Mouse (Mus musculus): Measurements from ENCODE around the gene Tbx6. TPM values are rescaled to one million over a fixed set of nuclear protein-coding genes. Genes with fewer than 3 reads are reported as not detected.
"Not testable (repeated sequence)": the region's sequence is repeated elsewhere in the genome, so short reads cannot be mapped to it uniquely, and the experiment has no call there.

The Tbx6 gene
- total RNA-seq, 2 experiments from 2014 or later = 0.99 to 1.0 TPM

GRCm38 (mm10) chr7:126766201-126766600, 15.1 kb upstream of the Tbx6 start, which contains the start of gene Gdpd3:
Gdpd3 (plus strand) TSS chr7:126766334.
- no peak for ATAC-seq (ENCODE audit: poor library complexity, severe bottlenecking)

DNA sequence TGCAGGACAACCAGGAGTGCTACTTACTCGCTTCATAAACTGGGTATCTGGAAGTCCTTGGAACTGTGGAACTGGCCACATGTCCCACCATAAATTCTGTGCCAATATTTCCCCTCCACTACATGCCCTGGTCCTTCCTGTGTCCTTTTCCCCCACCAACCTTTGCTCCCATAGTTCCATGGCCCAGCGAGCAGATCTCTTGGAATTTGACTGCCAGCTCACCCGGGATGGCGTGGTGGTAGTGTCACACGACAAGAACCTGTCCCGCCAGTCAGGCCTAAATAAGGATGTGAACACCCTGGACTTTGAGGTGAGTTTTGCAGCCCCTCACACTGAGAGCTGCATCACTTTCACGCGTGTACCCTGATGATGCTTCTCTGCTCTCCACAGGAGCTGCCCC, 14.3 kb upstream of the Tbx6 start:
- ATAC-seq (ENCODE audit: poor library complexity, severe bottlenecking) = no peak

- ATAC-seq (ENCODE audit: poor library complexity, severe bottlenecking) = peak; percentile 96
Observed at GRCm38 (mm10) chr7:126770784-126771183, 10.5 kb upstream of the Tbx6 start.

DNA sequence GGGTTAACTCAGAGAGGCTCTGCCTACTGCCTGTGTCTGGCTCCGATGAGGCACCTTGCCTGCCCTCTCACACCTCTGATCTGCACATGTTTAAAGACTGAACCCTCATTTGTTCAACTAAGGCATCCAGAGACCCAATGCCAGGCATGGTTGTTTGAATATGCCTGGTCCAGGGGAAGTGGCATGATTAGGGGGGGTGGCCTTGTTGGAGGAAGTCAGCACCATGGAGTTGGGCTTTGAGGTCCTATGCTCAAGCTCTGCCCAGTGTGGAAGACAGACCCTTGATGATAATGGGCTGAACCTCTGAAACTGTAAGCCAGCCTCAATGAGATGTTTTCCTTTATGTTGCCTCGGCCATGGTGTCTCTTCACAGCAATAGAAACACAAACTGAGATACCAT, 7.9 kb upstream of the Tbx6 start:
- no peak for ATAC-seq (ENCODE audit: poor library complexity, severe bottlenecking)

DNA sequence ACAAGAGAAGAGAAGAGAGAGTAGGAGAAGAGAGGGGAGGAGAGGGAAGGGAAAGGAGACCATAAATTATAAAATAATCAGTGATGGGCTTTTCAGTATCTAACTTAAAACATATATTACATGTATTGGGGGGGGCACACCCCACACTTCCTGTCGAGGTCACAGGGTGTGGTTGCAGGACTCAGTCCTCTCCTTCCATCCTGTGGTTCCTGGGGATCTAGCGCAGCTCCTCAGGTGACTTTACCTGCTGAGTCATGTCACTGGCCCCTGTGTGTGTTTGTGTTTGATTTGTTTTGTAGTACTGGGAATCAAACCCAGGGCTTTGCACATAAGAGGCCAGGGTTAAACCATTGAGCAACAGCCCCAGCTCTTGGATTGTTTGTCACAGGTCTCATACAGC, 6.8 kb upstream of the Tbx6 start:
- no peak for ATAC-seq (ENCODE audit: poor library complexity, severe bottlenecking)

DNA sequence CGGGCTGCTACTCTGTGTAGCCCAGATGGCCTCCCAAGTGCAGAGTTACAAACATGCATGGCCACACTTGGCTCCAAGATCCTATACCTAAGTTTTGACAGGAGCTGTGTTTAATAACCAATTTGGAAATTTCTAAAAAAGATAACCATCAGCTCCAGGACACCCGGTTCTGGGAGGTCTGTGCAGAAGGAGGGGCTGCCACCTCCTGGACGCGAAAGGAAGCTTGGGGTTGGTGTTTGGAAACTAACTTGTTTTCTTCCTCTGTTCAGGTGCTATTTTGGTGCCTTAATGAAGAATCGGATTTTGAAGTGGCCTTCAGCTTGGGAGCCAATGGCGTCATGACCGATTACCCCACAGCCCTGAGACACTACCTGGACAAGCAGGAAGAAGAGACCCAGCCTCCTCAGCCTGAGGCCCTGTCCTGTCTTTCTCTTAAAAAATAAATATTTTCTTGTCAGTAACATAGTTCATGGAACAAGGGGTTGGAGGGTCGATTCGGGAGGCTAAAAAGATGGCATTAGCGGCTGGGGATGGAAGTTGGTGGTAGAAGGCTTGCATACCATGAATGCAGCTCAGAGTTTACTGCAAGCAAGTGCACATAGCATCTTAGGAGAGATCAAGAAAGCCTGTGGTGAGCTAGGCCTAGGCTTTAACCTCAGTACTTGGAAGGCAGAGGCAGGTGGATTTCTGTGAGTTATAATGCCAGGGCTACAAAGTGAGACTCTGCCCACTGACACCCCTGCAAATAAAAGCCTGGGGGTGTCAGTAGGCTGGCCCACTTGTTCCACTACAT, 5.9 kb upstream of the Tbx6 start:
- ATAC-seq (ENCODE audit: poor library complexity, severe bottlenecking) = no peak

GRCm38 (mm10) chr7:126775978-126776234, 5.4 kb upstream of the Tbx6 start:
- no peak for ATAC-seq (ENCODE audit: poor library complexity, severe bottlenecking)

GRCm38 (mm10) chr7:126776598-126777057, 4.7 kb upstream of the Tbx6 start, which contains the start of gene Ypel3:
Ypel3 (plus strand) TSS chr7:126776955.
- peak; percentile 94 for ATAC-seq (ENCODE audit: poor library complexity, severe bottlenecking)

DNA sequence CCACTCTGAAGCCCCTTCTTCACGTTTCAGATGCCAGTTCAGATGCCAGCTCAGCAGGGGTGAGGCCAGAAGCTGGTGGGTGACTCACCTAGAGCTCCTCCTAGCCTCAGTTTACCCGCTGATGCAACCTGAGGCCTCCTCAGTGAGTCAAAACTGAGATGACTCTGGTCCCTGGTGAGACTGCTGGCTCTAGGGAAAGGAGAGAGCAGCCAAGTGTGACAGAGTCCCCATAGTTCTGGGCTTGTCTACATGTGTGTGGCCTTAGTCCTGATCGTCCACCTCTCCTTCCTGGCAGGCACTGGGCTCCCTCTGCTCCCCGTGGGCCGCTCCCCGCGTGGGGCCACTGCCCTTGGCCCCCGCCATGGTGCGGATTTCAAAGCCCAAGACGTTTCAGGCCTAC, 3.8 kb upstream of the Tbx6 start:
- ATAC-seq (ENCODE audit: poor library complexity, severe bottlenecking) = no peak

GRCm38 (mm10) chr7:126778147-126778546, 3.1 kb upstream of the Tbx6 start:
- no peak for ATAC-seq (ENCODE audit: poor library complexity, severe bottlenecking)

GRCm38 (mm10) chr7:126779101-126779500, 2.2 kb upstream of the Tbx6 start:
- ATAC-seq (ENCODE audit: poor library complexity, severe bottlenecking) = not testable (repeated sequence)

GRCm38 (mm10) chr7:126779983-126780970, 1.0 kb upstream of the Tbx6 start:
- peak; percentile 59 for ATAC-seq (ENCODE audit: poor library complexity, severe bottlenecking)

DNA sequence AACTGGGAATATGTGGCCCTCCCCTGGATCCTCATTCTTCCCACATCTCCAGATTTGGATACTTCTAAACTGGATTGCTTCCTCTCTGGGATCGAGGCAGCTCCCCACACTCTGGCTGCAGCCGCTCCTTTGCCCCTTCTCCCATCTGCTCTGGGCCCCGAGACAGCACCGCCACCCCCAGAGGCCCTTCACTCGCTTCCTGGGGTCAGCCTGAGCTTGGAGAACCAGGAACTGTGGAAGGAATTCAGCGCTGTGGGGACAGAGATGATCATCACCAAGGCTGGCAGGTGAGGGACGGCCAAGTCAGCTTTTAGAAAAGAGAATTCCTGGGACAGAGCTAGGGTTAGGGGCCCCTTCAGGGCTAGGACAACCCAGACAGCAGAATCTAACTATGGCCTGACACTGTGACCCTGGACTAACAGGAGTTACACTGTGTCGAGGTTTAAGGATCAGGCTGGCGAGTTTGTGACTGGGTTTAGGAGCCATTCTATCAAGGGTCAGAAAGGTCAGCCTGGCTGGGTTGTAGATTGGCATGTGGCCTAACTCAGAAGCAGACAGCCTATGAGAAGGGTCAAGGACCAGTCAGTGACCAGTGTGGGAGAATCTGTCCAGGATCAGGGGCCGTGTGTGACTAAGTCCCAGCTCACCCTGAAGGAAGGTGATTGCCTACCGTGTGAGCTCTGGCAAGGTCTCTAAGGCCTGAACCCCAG, 533 bp downstream of the Tbx6 start:
- ATAC-seq (ENCODE audit: poor library complexity, severe bottlenecking) = no peak

- ATAC-seq (ENCODE audit: poor library complexity, severe bottlenecking) = no peak
Observed at GRCm38 (mm10) chr7:126782693-126783092, 1.4 kb downstream of the Tbx6 start.

- ATAC-seq (ENCODE audit: poor library complexity, severe bottlenecking) = no peak
Observed at GRCm38 (mm10) chr7:126784469-126784868, 3.2 kb downstream of the Tbx6 start.

- ATAC-seq (ENCODE audit: poor library complexity, severe bottlenecking) = no peak
Observed at GRCm38 (mm10) chr7:126785056-126785455, 3.8 kb downstream of the Tbx6 start.

DNA sequence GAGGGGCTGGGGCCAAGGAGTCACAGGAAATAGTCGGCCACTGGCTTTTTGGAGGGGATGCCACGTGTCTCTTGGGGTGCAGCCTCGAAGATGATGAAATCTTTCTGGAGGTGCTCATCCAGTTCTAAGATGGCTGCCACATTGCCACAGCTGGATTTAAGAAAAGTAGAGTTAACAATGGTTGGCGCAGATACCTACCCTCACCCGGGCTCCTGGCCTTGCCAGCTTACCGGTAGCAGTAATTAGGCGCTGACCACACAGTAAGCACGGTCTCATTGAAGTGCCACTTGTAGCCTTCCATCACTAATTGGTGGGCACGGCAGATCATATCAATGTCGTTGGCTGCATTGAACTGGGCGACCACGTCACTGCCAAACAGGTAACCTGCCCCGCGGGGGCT, 4.9 kb downstream of the Tbx6 start:
- ATAC-seq (ENCODE audit: poor library complexity, severe bottlenecking) = no peak

DNA sequence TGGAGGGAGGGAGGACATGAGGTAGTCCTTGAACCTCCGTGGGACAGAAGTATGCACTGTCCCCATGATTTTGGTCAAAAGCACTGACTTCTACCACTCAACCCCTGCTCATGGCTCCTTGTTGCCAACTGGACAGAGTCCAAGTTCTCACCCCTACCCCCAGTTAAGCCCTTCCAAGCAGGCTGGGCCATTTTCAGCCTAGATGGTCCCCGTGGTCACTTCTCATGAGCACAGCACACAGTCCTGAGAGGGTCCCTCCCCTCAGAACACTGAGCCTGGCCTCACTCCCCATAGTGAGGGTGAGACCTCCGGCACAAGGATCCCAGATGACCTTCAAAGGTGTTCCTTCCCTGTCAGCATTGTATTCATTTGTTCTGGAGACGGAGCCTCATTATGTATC, 7.9 kb downstream of the Tbx6 start:
- ATAC-seq (ENCODE audit: poor library complexity, severe bottlenecking) = no peak

DNA sequence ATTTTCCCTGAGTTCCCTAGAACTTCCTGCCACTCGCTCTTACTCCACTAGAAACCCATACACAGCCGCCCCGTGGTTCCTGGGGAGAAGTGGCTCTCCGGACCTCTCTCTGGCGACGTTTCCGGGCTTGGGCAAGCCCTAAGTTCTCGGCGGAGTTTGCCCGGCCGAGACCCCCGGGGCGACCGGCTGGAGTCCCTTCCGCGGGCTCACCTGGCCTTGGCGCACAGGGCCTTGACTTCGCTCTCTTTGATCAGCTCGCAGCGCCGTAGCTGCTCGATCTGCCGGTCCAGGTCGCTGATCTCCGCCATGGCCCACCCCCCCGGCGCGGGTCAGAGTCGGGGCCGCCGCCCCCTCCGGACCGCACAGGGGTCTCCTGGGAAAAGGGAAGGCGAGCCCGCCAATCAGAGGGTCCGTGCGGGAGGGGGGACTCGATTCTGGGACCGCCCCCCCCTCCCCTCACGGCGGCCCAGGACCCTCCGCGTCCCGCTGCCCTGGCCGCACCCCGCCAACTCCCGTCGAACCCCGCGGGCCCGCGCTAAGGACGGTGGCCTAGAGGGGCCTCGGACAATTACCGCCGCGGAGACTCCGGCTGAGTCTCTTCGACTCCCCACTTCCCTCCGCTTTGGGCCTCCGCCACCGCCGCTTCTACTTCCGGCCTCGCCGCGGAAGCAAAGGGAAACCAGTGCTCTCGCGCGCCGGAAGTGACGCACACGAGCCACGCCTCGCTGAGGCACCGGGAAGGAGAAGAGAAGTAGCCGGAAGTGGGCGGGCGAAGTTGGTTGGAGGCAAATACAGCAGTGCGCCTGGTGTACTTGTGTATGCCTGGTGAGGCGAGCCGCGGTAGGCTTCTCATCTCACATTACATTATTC, 10.8 kb downstream of the Tbx6 start, which contains the start of gene Ppp4c:
Gene Ppp4c (minus strand): TSS at position 646 of the 870 bp plus-strand sequence.
- peak; percentile 95 for ATAC-seq (ENCODE audit: poor library complexity, severe bottlenecking)

Data from megakaryocyte, adult 5-6 weeks (primary cell).